Mouse (Mus musculus) heart, postnatal 0 days (tissue): Measurements from ENCODE around the gene Zfp804a. TPM values are rescaled to one million over a fixed set of nuclear protein-coding genes. Genes with fewer than 3 reads are reported as not detected.
A peak's percentile ranks its signal among the peaks of the same experiment; 100 is the strongest.

Experiments used
- ATAC-seq: fragments of 200-750 bp; cut with Nextera tagmentation; 2 replicates; pipeline ENCODE4 v1.8.0; 2017; ENCODE audit warnings: low read depth, moderate number of reproducible peaks, moderate library complexity; ENCODE audit not compliant: insufficient read depth
- DNase-seq: peaks from one replicate; pipeline ENCODE4 v3.0.0-alpha.2; 2016; ENCODE audit warnings: low spot score
- H3K27ac ChIP-seq: fragments of 300-500 bp; sonication (generic); 2 replicates; pipeline ENCODE4 v1.5.1; 2014; ENCODE audit warnings: low read depth, mild to moderate bottlenecking
- H3K27me3 ChIP-seq: fragments of 300-500 bp; sonication (generic); 2 replicates; pipeline ENCODE4 v1.6.1; 2014; ENCODE audit warnings: low read length, mixed read lengths; ENCODE audit not compliant: control insufficient read depth, insufficient read depth
- H3K36me3 ChIP-seq: fragments of 300-500 bp; sonication (generic); replicated peaks from 2 replicates; pipeline ENCODE4 v1.6.1; 2014; ENCODE audit warnings: low read length, mixed read lengths; ENCODE audit not compliant: control insufficient read depth, insufficient read depth
- H3K4me1 ChIP-seq: fragments of 300-500 bp; sonication (generic); 2 replicates; pipeline ENCODE4 v1.6.1; 2014; ENCODE audit warnings: antibody characterized with exemption; ENCODE audit not compliant: control insufficient read depth, insufficient read depth
- H3K4me2 ChIP-seq: fragments of 300-500 bp; sonication (generic); 2 replicates; pipeline ENCODE4 v1.6.1; 2014; ENCODE audit warnings: low read depth, mild to moderate bottlenecking, low read length, moderate library complexity
- H3K4me3 ChIP-seq: fragments of 300-500 bp; sonication (generic); 2 replicates; pipeline ENCODE4 v1.5.1; 2014; ENCODE audit warnings: low read depth, low read length
- H3K9ac ChIP-seq: fragments of 300-500 bp; sonication (generic); replicated peaks from 2 replicates; pipeline ENCODE4 v1.6.1; 2014; ENCODE audit warnings: low read depth, low read length, mixed read lengths
- H3K9me3 ChIP-seq: fragments of 300-500 bp; sonication (generic); replicated peaks from 2 replicates; pipeline ENCODE4 v1.6.1; 2016; ENCODE audit warnings: low read length; ENCODE audit not compliant: control insufficient read depth
- CTCF ChIP-seq: IDR thresholded peaks from 2 replicates; pipeline ENCODE4 v1.5.1; 2016; ENCODE audit warnings: antibody characterized with exemption, control low read depth, low read depth
- EP300 ChIP-seq: IDR thresholded peaks from 2 replicates; pipeline ENCODE4 v1.6.1; 2016; ENCODE audit warnings: antibody characterized with exemption, low read depth
- WGBS: fragments of 180-500 bp; shearing (Covaris S2); extraction: QIAGEN DNeasy Blood & Tissue Kit; methylation state at CpG from one replicate; pipeline ENCODE4 v1.1.7; 2014; 5-methylcytosine and 5-hydroxymethylcytosine counted together
- polyA plus RNA-seq: library from polyadenylated mRNA; unstranded; fragments of >200 nt; fragmentation: Nextera tagmentation; extraction: Ambion mirVana; gene quantifications from 2 replicates; pipeline ENCODE4 v1.2.1, GENCODE M21; 2015
- total RNA-seq: library from RNA; depleted of rRNA; stranded (reverse); fragments of >200 nt; gene quantifications from 2 replicates; pipeline ENCODE4 v1.2.3, GENCODE M21; 2014; ENCODE audit warnings: low replicate concordance

Gene Zfp804a
- total and polyA plus RNA-seq, 2 experiments from 2014 or later = not detected

GRCm38 (mm10) chr2:82210605-82211004 is 157.6 kb downstream of the Zfp804a start:
- Histone ChIP-seq H3K4me3 (no peak overlapping the region), H3K4me1 (no peaks in the 10 kb centered on the region)
- WGBS = 83% methylated on average over 1 of the region's 1 CpGs

GRCm38 (mm10) chr2:82211972-82212371 is 158.9 kb downstream of the Zfp804a start:
- WGBS = 78% methylated on average over 1 of the region's 1 CpGs
- no peak overlapping the region for H3K27ac ChIP-seq

More at GRCm38 (mm10) chr2:82210605-82211004, 157.6 kb downstream of the Zfp804a start:
- no peak for DNase-seq
- no peak for TF ChIP-seq EP300
- no peak for TF ChIP-seq CTCF
- H3K9ac ChIP-seq = no peak overlapping the region
- ATAC-seq = no peak
- H3K27ac ChIP-seq = no peak overlapping the region
- no peaks in the 10 kb centered on the region for H3K36me3 ChIP-seq
- H3K9me3 ChIP-seq = peaks cover 6% of the 10 kb centered on the region; the same call in 1 of the 2 replicates
- no peak overlapping the region for H3K4me2 ChIP-seq
- no peaks in the 10 kb centered on the region for H3K27me3 ChIP-seq

GRCm38 (mm10) chr2:82217873-82218272 is 164.9 kb downstream of the Zfp804a start:
- peaks cover 9% of the 10 kb centered on the region; the same call in 1 of the 2 replicates for H3K9me3 ChIP-seq
- ATAC-seq (peak; percentile 85; the same call in 1 of the 2 replicates), DNase-seq (peak; percentile 82)
- H3K4me1 ChIP-seq = no peaks in the 10 kb centered on the region
- no peak overlapping the region for H3K4me3 ChIP-seq
- no peaks in the 10 kb centered on the region for H3K36me3 ChIP-seq
- H3K9ac ChIP-seq = no peak overlapping the region
- 0 out of 2 replicates have a peak overlapping the region, but pooled peaks have one; percentile 30 for H3K27ac ChIP-seq
- TF ChIP-seq EP300 = no peak
- no peak for TF ChIP-seq CTCF
- no peak overlapping the region for H3K4me2 ChIP-seq
- no peaks in the 10 kb centered on the region for H3K27me3 ChIP-seq
- 3% methylated on average over 2 of the region's 2 CpGs for WGBS

More at GRCm38 (mm10) chr2:82211972-82212371, 158.9 kb downstream of the Zfp804a start:
- H3K9me3 ChIP-seq = peaks cover 9% of the 10 kb centered on the region; the same call in 1 of the 2 replicates
- no peaks in the 10 kb centered on the region for H3K27me3 ChIP-seq
- no peak overlapping the region for H3K9ac ChIP-seq
- no peak for DNase-seq
- no peak overlapping the region for H3K4me3 ChIP-seq
- H3K4me1 ChIP-seq = no peaks in the 10 kb centered on the region
- H3K4me2 ChIP-seq = no peak overlapping the region
- no peak for ATAC-seq
- no peaks in the 10 kb centered on the region for H3K36me3 ChIP-seq
- TF ChIP-seq CTCF = no peak
- TF ChIP-seq EP300 = no peak

DNA sequence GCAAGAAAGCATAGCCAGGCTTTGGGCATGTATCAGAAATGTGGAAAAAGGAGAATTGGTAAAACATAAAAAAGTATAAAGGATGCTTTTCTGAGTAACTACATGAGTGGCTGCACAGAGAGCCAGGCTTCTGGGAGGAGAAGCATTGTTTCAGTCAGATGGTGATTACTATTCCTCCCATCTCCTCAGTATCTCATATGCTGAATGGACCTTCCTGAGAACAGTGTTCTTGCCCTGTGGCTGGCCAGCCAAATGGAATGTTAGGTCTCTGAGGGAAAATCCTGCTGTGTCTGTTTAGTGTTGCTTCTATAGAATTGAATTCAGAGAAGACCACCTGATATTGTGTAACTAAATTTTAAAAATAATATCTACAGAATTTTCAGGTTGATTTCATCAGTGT is 193.0 kb downstream of the Zfp804a start:
- Histone ChIP-seq H3K4me3 (no peak overlapping the region), H3K9me3 (no peaks in the 10 kb centered on the region), H3K9ac (no peak overlapping the region), H3K27me3 (no peaks in the 10 kb centered on the region), H3K36me3 (no peaks in the 10 kb centered on the region), H3K4me2 (no peak overlapping the region), H3K27ac (no peak overlapping the region), H3K4me1 (no peaks in the 10 kb centered on the region)
- ATAC-seq (no peak), DNase-seq (no peak)
- TF ChIP-seq CTCF (no peak), EP300 (no peak)

- no peak for TF ChIP-seq CTCF
- no peak for TF ChIP-seq EP300
- Histone ChIP-seq H3K4me3 (no peak overlapping the region), H3K9me3 (no peaks in the 10 kb centered on the region), H3K27ac (no peak overlapping the region), H3K4me1 (no peaks in the 10 kb centered on the region), H3K36me3 (no peaks in the 10 kb centered on the region), H3K4me2 (no peak overlapping the region), H3K27me3 (no peaks in the 10 kb centered on the region), H3K9ac (no peak overlapping the region)
- no peak for ATAC-seq
- DNase-seq = no peak
Observed at GRCm38 (mm10) chr2:82246902-82247522, 194.0 kb downstream of the Zfp804a start.

GRCm38 (mm10) chr2:82253382-82253781 is 200.4 kb downstream of the Zfp804a start:
- no peak overlapping the region for H3K4me3 ChIP-seq
- 56% methylated on average over 5 of the region's 5 CpGs for WGBS
- TF ChIP-seq EP300 (no peak), CTCF (no peak)
- no peaks in the 10 kb centered on the region for H3K27me3 ChIP-seq
- no peak overlapping the region for H3K9ac ChIP-seq
- DNase-seq = no peak
- H3K9me3 ChIP-seq = no peaks in the 10 kb centered on the region
- H3K4me1 ChIP-seq = no peaks in the 10 kb centered on the region
- no peaks in the 10 kb centered on the region for H3K36me3 ChIP-seq
- H3K4me2 ChIP-seq = no peak overlapping the region
- no peak for ATAC-seq
- no peak overlapping the region for H3K27ac ChIP-seq
